Mouse (Mus musculus) urinary bladder, postnatal 36 days (tissue): ENCODE measurements around the gene Thsd1.

Experiments
- DNase-seq, 2 experiments: peaks; one replicate each; pipeline ENCODE4 v3.0.0; 2022; ENCODE audit warnings: low spot score in 2 of 2, mixed read lengths in 1 of 2

Thsd1 gene

DNA sequence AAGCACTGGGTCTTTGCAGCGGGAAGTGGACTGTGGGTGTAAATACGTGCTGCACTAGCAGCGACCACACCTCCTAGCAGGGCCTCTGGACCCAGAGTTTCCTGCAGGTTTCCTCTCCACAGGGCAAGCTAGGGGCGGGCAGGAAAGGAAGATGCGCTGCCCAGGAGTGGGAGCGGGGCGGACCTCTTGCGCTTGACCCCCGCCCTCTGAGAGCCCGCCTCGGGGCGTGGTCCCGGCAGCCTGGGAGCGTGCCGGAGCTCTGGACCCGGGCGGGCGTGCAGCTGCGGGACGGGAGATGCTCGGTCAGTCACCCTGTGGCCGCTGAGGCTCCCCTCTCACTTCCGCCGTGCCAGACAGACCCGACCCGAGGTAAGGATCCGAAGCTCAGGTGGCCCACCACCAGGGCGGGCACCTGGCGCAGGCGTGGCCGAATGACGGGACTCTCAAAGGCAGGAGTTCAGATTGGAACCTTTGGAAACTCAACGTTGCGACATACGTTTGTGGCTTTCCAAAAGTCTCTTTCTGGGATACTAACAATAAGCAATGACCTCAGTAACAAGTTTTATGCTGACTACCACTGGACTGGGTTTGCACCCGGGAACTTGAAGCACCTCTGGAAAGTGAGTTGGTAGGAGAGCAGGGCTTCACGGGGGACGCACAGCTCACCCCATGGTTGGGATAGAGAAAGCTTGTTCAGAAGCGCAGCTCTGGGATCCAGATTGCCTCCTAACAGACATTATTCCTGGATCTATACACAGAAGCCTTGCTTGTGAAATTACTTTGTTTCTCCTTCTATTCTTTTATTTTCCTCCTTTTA is at the start of gene Thsd1:
TSS of gene Thsd1 (plus strand) at position 253 of the 817 bp plus-strand sequence.
- DNase-seq, result peak; percentile 47 to 67

DNA sequence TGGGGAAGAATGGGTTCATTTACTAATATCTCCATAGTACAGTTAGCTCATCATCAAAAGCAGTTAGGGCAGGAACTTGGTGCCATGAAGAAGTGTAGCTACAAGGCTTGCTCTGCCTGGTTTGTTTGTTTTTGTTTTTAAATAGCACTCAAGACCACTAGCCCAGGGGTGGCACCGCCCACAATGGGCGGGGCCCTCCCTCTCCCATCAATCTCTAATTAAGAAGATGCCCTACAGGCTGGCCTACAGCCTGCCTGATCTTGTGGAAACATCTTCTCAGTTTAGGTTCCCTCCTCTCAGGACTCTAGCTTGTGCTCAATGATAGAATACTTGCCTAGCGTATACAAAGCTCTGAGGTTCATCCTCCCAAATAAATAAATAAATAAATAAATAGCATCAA is 42.2 kb upstream of the Thsd1 start:
- DNase-seq, result no peak

DNA sequence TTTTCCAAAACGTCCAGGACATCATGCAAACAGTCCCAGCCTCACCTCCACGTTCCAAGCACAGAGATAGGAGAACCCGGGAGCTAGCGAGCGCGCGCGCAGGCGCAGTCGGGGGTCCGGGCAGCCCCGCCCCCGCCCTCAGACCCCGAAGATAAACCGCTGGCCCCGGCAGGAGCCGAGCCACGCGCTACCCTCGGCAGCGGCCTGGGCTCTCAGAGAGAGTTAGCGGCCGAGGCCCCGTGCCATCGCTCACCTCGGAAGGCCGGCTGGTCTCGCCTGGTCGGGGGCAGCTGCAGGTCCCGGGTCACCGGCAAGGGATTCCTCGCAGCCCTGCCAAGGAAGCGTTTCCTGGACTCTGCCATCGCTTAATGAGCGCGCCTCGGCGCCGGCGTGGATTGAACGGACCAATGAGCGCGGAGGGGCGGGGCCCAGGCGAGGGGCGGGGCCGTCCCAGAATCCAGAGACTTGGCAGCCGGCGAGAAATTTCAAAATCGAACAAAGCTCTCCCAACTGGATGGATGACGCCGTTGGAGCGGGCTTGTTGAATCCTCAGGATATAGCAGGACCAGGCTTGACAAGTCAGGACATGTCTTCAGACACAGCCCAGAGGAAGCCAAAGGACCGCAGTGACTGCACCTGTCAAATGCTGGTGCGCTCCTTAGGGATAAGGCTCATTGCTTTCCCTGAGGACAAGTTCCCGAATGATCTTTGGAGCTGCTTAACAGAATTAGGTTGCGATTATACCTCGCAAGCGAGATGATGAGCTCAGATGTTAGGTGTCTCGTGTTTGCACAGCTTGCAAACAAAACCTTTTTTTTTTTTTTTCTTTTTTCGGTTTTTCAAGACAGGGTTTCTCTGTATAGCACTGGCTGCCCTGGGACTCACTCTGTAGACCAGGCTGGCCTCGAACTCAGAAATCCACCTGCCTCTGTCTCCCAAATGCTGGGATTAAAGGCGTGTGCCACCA is 41.4 kb upstream of the Thsd1 start, which contains the start of gene Ckap2:
TSS of gene Ckap2 (minus strand) at position 389 of the 967 bp plus-strand sequence.
- peak; percentile 79 to 90 for DNase-seq

DNA sequence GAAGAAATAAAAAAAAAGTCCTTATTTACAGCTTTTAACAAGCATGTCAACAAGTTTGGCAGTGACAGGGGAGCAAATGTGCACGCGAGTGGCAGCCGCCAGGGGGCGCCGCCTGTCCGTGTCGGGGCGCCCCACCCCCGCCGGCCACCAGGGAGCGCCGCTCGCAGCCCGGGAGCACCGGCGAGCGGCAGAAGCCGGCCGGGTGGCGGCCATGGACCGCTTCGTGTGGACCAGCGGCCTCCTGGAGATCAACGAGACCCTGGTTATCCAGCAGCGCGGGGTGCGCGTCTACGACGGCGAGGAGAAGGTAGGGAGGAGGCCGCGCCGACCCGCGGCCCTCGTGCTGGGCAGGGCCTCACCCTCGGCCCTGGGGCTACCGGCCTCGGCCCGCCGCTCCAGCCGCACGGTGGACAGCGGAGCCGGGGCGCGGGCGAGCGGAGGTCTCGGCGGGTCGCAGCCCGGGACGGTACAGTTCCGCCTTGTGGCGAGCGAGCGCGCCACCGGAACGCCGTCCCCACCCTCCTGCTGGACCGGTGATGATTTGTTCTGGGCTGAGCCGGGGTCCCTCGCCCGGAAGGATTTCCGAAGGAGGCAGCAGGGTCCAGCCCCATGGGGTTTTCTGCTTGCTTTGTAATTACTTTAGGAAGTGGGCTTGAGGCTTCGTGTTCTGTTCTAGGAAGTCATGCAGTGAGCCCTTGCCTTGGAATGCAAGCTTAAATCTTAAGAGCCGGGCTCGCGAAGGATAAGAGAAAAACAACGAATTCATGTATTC is 34.3 kb upstream of the Thsd1 start, which contains the start of gene Vps36:
TSS of gene Vps36 (plus strand) at position 150 of the 772 bp plus-strand sequence.
- peak; percentile 86 to 87 for DNase-seq

DNA sequence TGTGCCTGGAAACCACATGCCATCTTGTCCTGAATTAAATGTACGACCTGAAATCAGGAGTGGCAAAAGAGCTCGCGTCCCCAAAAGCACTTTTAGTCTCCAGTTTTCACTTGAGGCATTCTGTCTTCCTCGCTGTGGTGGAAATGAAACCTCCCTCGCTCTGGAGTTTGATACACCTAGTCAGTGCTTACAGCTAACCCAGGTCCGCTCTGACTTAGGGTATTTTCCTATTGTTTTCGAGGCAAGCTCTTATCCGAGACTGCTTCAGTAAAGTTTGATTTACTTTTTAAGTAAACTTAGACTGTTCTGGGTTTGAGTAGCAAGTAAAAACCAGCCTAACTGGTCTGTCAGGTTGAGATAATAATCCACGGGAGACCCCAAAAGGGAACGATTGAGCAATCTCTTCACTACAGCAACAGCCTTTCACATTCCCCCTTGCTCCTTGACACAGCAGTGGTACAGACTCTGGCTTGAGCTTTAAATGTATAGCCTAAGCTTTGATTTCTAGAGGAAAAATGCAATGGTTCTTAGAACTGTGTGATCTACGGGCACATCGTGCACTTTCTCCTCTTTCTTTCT is 33.6 kb upstream of the Thsd1 start:
- DNase-seq, result peak; percentile 21 to 44

DNA sequence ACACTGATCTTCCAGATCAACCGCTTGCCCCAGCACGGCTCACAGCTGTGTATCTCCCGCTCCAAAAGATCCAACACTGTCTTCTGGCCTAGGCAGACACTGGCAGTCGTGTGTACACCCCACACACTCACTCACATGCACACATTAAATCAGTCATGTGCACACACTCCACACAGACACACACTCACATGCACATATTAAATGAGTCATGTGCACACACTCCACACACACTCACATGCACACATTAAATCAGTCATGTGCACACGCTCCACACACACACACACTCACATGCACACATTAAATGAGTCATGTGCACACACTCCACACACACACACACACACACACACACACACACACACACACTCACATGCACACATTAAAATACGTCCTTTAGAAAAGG is 29.2 kb upstream of the Thsd1 start:
- DNase-seq, result no peak

DNA sequence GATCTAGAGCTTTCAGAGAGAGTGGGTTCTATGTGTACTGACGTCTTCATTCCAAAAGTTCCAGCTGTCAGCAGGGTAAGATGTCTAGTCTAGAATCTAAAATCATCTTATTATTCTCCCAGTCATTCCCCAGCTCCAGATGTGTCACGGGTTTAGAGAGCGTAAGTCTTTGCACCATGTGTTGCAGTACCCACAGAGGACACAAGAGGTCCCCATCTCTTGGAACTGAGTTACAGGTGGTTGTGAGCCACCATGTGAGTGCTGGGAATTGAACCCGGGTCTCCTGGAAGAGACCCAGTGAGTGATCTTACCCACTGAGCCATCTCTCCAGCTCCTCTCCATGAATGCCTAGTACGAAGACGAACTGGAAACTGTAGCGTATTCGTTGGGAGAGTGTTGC is 27.6 kb upstream of the Thsd1 start:
- DNase-seq, result no peak

DNA sequence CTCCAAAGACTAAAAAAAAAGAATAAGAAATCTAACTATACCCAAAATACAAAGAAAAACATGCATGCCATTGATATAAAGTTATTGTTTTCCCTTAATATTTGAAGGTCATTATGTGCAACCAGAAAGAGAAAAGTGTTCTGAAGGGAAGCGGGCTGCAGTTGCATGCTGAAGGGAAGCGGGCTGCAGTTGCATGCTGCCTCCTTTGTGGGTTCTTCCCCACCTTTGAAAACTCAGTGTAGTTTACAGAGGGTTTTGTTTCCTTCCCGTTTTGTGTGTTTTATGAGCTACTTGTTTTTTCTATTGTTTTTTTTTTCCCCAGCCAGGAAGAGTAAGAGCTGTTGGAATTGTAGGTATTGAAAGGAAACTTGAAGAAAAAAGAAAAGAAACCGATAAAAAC is 19.6 kb upstream of the Thsd1 start:
- no peak for DNase-seq

DNA sequence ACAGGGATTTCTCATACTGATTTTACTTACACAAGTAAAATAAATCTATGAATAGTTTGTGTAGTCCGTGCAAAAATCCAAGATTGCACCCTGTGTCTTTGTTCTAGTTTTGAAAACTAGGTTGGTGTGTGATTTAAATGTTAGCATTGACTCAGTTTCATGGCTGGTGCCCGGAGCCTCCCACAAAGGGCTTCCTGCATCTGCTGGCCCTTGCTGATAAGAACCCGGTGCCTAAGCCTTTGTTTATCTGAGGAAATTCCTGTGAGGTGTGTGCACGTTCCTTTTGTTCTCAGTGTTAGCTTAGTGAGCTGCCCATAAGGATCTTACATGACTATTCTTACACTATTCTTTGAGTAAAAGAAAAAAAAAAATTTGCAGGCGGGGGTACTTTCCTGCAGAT is 18.1 kb upstream of the Thsd1 start:
- DNase-seq, result peak in 1 of 2 experiments; percentile 22

DNA sequence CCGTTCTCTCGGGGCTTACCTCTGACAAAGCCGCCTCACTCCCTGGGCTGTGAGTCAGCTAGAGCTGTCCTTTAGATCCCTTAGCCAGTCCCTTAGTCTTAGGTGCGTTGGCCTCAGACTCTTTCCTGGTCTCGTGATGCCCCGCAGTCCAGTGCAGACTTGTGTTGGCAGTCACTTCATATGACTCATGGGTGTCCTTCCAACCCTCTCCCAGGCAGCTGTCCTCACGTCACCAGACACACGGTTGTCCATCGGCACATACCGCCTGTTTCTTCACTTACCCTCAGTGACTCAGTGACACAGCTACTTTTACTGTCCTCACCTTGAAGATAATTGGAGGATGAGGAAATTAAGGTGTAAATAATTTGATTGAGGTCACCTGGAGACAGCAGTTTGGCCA is 12.3 kb upstream of the Thsd1 start:
- DNase-seq, result peak; percentile 26 to 40

DNA sequence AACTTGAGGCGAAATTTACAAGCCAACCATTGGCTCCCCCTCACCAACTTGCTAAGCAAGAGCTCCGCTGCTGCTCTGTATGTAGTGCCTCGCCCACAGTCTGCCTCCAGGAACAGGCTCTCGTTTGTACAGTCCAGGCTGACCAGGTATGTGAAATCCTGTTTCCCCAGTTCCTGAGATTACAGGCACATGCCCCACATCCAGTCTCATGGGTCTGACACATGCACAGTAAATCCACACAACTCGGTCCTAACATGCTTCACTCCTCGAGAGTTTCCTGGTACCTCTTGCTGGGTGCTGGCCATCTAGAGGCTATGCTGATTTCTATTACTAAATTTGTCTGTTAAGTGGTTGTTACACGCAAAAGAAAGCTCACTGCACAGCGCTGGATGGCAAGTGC is 752 bp upstream of the Thsd1 start:
- DNase-seq, result peak; percentile 6 to 12

DNA sequence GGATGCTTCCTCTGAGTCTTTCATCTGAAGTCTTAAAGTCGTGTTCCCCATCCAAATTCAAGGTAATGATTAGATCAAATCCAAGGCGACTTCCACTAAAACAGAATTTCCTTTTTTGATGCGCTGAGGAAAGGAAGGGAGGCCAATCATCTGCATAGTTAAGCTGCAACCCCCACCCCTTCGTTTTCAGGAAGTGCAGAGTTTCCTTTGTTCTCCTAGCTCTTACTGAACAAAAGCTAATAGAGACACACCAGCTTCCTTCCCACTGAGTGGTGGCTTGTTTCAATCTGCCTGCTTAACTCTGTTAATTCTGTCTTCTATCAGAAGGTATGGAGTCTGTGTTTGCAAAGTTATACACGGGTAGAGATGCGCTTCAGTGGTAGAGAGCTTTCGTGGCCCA is 1.5 kb downstream of the Thsd1 start:
- no peak for DNase-seq

DNA sequence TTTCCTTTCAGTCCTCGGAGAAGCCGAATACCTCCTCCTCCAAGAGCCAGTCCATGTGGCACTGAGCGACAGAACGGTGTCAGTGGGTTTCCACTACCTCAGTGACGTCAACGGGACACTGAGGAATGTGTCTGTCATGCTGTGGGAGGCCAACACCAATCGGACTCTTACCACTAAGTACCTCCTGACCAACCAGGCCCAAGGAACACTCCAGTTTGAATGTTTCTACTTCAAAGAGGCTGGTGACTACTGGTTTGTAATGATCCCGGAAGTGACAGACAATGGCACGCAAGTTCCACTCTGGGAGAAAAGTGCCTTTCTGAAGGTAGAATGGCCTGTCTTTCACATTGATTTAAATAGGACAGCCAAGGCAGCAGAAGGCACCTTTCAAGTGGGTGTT is 15.9 kb downstream of the Thsd1 start:
- no peak for DNase-seq

DNA sequence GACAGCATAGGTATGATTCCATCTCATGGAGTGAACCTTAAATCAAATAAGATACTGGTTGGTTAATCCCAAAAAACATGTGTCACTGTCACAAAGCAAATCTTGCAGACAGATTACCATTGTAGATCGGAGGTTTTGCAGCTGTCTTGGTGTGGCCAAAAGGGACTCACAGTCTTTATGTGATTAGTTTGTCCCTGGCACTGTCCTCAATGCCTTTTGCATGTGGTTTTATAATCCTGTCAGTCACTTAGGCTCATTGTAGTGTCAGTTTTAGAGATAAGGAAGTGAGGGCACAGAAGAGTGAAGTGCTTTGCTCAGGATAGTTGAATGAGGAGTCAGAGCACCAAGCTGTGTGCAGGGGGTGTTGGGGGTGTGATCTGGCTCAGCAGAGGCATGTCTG is 18.6 kb downstream of the Thsd1 start:
- no peak for DNase-seq

DNA sequence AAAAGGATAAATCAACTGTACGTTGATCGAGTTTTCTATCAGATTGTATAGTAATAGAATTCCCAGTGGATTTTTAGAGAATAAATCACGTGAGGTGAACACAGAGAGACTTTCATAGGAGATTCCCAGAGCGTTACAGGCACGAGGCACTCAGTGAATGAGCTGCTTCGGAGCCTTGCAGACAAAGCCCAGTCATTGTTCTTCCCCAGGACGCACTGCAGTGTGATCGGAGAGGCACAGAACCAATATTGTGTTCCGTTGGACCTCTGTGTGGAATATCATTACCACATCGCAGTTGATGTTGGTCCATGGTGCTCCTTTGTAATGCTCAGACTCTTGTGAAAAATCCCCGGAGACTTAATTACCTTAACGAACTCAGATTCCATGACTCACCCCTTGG is 20.8 kb downstream of the Thsd1 start:
- DNase-seq, result no peak

DNA sequence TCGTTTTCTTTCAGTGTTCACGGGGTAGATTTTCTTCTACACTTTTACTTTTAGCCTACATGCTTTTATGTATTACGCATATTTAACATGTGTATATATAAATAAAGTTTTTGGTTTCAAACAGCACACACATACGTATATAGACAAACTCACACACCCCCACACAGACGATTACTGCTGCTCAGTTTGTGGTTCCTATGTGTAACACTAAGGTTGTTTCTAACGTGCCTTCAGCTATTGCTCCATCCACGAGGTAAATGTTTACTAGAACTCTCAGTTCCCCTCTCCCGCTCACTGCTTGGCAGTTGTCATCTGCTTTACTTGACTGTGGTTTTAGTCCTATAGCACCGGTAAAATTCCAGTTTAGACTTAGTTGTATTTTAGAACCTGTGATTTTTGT is 22.0 kb downstream of the Thsd1 start:
- DNase-seq, result no peak

DNA sequence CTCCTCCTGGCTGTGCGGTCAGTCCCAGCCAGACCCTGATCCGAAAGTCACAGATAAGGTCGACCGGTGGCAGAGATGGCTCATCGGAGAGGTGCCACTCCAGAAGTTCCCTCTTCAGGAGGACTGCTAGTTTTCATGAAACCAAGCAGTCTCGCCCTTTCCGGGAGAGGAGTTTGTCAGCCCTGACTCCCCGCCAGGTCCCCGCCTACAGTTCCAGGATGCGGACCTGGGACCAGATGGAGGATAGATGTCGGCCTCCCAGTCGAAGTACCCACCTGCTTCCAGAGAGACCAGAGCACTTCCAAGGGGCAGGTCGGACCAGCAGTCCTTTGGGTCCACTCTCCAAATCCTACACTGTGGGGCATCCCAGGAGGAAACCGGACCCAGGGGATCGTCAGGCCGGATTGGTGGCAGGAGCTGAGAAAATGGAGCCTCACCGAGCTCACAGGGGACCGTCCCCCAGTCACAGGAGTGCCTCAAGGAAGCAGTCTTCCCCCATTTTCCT is 31.9 kb downstream of the Thsd1 start:
- DNase-seq, result no peak

DNA sequence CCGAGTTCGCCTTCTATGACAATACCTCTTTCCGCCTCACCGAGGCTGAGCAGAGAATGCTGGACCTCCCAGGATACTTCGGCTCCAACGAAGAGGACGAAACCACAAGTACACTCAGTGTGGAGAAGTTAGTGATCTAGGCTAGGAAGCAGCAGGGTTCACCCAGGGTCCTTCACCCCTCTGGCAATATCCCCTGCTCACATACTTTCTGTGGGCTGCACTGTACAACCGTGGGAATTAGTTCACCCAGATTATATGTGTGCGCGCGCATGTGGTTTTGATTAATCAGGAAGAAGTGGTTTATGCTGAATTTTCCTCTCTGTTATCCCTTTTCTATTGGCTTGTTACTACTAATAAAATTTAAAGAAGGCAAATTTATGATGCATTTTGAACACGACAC is 32.4 kb downstream of the Thsd1 start:
- DNase-seq, result no peak

DNA sequence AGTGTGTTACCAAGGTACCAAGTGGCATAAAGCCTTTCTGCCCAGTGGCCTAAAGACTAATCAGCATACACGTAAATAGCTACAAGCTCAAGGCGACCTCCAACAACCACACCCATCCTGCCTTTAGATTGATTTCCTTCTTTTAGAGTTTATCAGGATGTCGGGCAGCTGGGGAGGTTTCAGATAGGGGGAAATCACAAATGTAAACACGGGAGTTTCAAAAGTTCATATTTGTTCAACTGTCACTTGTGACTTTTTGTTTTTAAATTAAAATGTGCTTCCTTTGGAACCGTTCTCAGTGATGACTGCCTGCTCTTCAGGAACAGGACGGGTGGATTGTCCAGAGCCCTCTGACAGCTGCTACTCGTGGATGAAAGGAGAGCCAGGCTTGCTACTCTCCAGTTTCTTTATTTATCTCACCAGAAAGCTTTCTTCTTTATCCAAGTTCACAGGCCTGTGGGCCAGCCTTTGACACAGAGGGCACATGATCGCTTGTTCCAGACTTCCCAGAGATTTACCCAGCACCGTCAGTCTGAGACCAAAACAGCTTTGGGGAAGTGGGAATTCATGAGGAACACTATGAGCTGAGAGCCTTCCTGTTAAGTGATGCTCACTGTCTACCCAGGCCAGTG is 33.1 kb downstream of the Thsd1 start:
- peak in 1 of 2 experiments; percentile 17 for DNase-seq

DNA sequence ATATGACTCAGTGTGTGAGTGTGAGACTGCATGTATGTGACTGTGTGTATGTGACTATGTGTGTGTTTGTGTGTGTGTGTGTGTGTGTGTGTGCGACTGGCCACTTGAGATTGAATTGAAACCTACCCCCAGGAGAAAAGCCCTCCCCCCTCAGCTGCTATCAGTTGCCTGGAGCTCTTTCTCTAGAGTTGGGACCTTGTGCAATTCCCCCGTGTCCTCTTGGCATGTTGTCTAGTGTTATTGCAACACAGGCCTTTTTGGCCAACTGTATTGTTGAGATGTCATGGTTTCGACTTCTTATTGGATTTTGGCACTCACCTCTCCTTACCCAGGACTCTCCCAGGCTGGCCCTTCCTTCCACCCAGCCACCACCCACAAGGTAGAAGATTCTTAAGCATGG is 35.2 kb downstream of the Thsd1 start:
- peak in 1 of 2 experiments; percentile 71 for DNase-seq

DNA sequence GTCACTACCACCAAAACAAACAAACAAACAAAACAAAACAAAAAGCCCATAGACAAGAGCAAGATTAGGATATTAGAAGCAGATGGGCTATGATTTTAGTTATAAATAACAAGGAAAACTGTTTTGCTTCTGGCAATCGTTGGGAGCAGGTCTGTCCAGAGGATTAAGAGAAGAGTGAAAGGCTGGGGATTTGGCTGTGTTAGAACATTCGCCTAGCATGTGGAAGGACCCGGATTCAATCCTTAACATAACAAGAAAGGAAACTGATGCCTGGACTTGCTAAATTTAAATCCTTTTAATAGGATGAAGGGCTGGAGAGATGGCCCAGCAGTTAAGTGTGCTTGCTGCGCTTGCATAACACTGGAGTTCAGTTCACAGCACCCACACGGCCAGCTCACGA is 37.2 kb downstream of the Thsd1 start:
- no peak for DNase-seq
